Mouse (Mus musculus) liver, embryonic 15.5 days (tissue): ENCODE data around the gene C1qtnf7. TPM values are rescaled to one million over a fixed set of nuclear protein-coding genes. Genes with fewer than 3 reads are reported as not detected.

Experiments
- ATAC-seq: fragments of 200-750 bp; cut with Nextera tagmentation; 2 replicates; pipeline ENCODE4 v1.8.0; 2017; ENCODE audit warnings: moderate number of reproducible peaks, mild to moderate bottlenecking, moderate library complexity; ENCODE audit not compliant: insufficient read depth
- H3K27ac ChIP-seq: fragments of 300-500 bp; sonication (generic); replicated peaks from 2 replicates; pipeline ENCODE4 v1.5.1; 2015; ENCODE audit warnings: mild to moderate bottlenecking, inconsistent platforms
- H3K27me3 ChIP-seq: fragments of 300-500 bp; sonication (generic); 2 replicates; pipeline ENCODE4 v1.6.1; 2015; ENCODE audit warnings: mild to moderate bottlenecking, inconsistent platforms
- H3K36me3 ChIP-seq: fragments of 300-500 bp; sonication (generic); replicated peaks from 2 replicates; pipeline ENCODE4 v1.6.1; 2015; ENCODE audit warnings: moderate library complexity, mild to moderate bottlenecking, inconsistent platforms
- H3K4me1 ChIP-seq: fragments of 300-500 bp; sonication (generic); replicated peaks from 2 replicates; pipeline ENCODE4 v1.6.1; 2015; ENCODE audit warnings: inconsistent platforms
- H3K4me2 ChIP-seq: fragments of 300-500 bp; sonication (generic); 2 replicates; pipeline ENCODE4 v1.6.1; 2015; ENCODE audit warnings: moderate library complexity, mild to moderate bottlenecking, inconsistent platforms
- H3K4me3 ChIP-seq: fragments of 300-500 bp; sonication (generic); replicated peaks from 2 replicates; pipeline ENCODE4 v1.5.1; 2015; ENCODE audit warnings: mild to moderate bottlenecking, inconsistent platforms
- H3K9ac ChIP-seq: fragments of 300-500 bp; sonication (generic); 2 replicates; pipeline ENCODE4 v1.6.1; 2015; ENCODE audit warnings: moderate library complexity, mild to moderate bottlenecking, inconsistent platforms
- H3K9me3 ChIP-seq: fragments of 300-500 bp; sonication (generic); replicated peaks from 2 replicates; pipeline ENCODE4 v1.6.1; 2016; ENCODE audit warnings: inconsistent platforms
- WGBS: fragments of 180-500 bp; shearing (Covaris S2); methylation state at CpG from one replicate; pipeline ENCODE4 v1.1.7; 2015; ENCODE audit warnings: mixed read lengths; ENCODE audit not compliant: insufficient replicate concordance; 5-methylcytosine and 5-hydroxymethylcytosine counted together
- polyA plus RNA-seq: library from polyadenylated mRNA; unstranded; fragments of >200 nt; fragmentation: Nextera tagmentation; extraction: Ambion mirVana; gene quantifications from 2 replicates; pipeline ENCODE4 v1.2.1, GENCODE M21; 2015

The C1qtnf7 gene
- polyA plus RNA-seq, 1 experiment from 2014 or later: 0.96 TPM

DNA sequence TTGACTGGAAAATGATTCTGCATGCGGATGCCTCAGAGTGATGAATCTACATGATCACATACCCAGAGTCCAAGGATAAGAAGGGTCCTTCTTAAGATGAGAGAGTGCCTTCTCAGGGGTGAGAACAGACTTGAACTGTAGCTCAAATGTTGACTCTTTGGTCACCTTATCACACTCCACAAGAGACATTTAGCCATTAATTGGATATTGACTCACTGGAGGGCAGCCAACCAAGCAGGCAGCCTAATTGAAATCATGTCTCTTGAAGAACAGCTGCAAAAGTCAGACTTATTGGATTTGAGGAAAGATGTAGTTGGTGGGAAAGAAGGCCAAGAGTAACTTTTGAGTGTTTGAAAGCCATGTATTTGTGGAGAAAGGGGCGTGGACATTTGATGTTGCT lies 4.2 kb upstream of the C1qtnf7 start:
- H3K36me3 ChIP-seq: no peaks in the 10 kb centered on the region
- no peak overlapping the region for H3K4me3 ChIP-seq
- WGBS: 53% methylated on average over 2 of the region's 2 CpGs
- no peaks in the 10 kb centered on the region for H3K9me3 ChIP-seq
- H3K9ac ChIP-seq: no peak overlapping the region
- no peaks in the 10 kb centered on the region for H3K4me1 ChIP-seq
- no peak overlapping the region for H3K27ac ChIP-seq
- H3K27me3 ChIP-seq: no peaks in the 10 kb centered on the region
- ATAC-seq: no peak
- H3K4me2 ChIP-seq: no peak overlapping the region

DNA sequence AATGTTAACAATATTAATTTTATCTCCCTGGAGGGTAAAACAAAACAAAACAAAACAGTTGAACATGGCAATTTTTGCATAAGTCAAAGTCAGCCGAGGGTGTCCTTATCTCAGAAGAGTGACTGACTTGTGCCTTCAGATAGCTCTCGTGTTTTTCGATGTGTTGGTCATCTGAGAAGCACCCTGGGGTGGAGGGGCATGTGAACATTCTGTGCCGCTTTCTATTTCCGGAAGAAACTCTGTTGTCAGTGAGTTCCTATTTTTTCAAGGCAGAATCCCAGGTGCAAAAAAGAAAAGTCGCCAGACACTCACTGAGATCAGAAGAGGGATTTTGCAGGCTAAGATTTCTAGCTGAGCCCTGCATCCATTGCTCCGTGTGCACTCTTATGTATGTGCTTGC lies 1.2 kb downstream of the C1qtnf7 start:
- no peak overlapping the region for H3K4me3 ChIP-seq
- no peak for ATAC-seq
- H3K4me1 ChIP-seq: no peaks in the 10 kb centered on the region
- H3K9me3 ChIP-seq: no peaks in the 10 kb centered on the region
- no peak overlapping the region for H3K9ac ChIP-seq
- H3K27me3 ChIP-seq: no peaks in the 10 kb centered on the region
- peak overlapping the region; percentile 5; the same call in 1 of the 2 replicates for H3K4me2 ChIP-seq
- WGBS: 19% methylated on average over 7 of the region's 7 CpGs
- no peak overlapping the region for H3K27ac ChIP-seq
- no peaks in the 10 kb centered on the region for H3K36me3 ChIP-seq

DNA sequence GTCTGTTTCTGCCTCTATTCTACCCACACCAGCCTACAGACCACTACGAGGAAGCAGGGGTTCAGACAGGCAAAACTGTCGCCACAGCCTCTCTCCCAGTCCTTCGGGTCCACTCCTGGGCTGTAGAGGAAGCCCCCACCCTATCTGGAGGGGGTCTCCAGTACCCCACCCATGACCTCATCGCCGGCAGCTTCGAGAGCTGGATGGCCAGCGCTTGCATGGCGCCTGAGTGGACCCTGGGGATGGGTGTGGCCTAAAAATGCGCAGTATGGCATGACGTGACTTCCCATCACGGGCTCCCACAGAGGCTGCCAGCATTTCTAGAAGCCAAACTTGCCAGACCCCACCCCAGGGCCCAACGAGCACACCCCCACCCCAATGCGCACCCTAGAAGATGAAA lies 2.0 kb downstream of the C1qtnf7 start:
- Histone ChIP-seq H3K9me3 (no peaks in the 10 kb centered on the region), H3K36me3 (no peaks in the 10 kb centered on the region), H3K4me2 (no peak overlapping the region), H3K9ac (no peak overlapping the region), H3K4me3 (no peak overlapping the region), H3K27me3 (no peaks in the 10 kb centered on the region), H3K4me1 (no peaks in the 10 kb centered on the region), H3K27ac (no peak overlapping the region)
- WGBS: 69% methylated on average over 13 of the region's 13 CpGs
- no peak for ATAC-seq

DNA sequence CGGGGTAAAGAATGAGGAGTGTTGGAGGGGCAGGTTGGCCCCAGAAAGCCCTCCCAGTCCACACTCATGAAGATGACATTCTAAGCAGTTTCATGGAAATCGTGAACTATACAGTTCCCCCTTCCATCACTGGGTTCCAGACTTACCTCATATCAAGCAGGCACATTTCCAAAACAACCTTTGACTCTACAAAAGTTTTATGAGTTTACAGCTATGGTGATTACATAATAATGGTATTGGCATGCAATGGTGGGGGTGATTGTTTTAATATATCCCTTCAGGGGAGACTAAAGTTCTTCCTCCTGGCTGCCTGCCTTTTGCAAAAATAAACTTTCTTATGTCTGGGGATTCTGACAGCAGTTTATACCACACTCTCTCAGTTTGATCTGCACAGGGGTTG lies 4.6 kb downstream of the C1qtnf7 start:
- Histone ChIP-seq H3K27me3 (no peaks in the 10 kb centered on the region), H3K9me3 (no peaks in the 10 kb centered on the region), H3K4me3 (no peak overlapping the region), H3K4me1 (no peaks in the 10 kb centered on the region), H3K4me2 (no peak overlapping the region), H3K36me3 (no peaks in the 10 kb centered on the region), H3K9ac (no peak overlapping the region), H3K27ac (no peak overlapping the region)
- ATAC-seq: no peak
- WGBS: 42% methylated on average over 2 of the region's 2 CpGs

DNA sequence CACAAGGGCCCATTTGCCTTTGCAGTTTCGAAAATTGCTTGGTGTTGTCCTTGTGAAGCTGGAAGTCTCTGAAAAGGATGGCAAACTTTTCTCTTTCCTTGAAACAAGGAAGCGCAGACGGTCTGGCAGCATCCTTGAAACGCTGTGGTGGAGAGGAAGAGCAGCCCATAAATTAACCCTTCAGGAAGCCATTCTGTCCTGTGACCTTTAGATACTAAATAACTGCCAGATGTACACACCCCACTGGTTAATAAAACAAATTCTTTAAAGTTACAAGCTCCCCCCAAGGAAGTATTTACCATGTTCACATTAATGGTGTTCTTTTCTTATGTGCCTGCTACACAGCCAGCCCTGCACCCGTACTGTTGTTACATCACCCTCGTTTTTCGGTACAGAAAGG lies 6.0 kb downstream of the C1qtnf7 start:
- no peak overlapping the region for H3K27ac ChIP-seq
- no peak overlapping the region for H3K9ac ChIP-seq
- H3K36me3 ChIP-seq: no peaks in the 10 kb centered on the region
- ATAC-seq: no peak
- H3K4me3 ChIP-seq: no peak overlapping the region
- WGBS: 33% methylated on average over 7 of the region's 7 CpGs
- H3K4me2 ChIP-seq: no peak overlapping the region
- H3K27me3 ChIP-seq: no peaks in the 10 kb centered on the region
- H3K4me1 ChIP-seq: no peaks in the 10 kb centered on the region
- H3K9me3 ChIP-seq: no peaks in the 10 kb centered on the region

DNA sequence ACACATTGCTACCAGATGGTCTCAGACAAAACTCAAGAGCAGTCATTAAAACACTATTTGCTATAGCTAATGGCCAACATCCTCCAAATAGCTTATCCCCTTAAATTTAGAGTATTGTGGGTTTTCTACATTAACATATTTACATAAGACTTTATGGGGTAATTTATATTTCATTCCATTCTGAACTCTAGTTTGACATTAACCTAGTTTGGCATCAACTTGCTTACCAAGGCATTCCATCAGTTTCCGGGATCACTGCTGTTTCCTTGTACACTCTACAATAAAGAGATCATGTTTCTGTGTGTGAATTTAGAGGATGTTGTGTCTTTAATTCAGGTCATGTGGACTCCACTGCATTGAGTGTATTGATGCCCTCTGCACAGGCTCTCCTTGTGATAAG lies 7.5 kb downstream of the C1qtnf7 start:
- Histone ChIP-seq H3K36me3 (no peaks in the 10 kb centered on the region), H3K27ac (no peak overlapping the region), H3K4me2 (no peak overlapping the region), H3K27me3 (no peaks in the 10 kb centered on the region), H3K4me1 (no peaks in the 10 kb centered on the region), H3K9ac (no peak overlapping the region), H3K9me3 (no peaks in the 10 kb centered on the region), H3K4me3 (no peak overlapping the region)
- ATAC-seq: no peak
- WGBS: 71% methylated on average over 1 of the region's 1 CpGs

DNA sequence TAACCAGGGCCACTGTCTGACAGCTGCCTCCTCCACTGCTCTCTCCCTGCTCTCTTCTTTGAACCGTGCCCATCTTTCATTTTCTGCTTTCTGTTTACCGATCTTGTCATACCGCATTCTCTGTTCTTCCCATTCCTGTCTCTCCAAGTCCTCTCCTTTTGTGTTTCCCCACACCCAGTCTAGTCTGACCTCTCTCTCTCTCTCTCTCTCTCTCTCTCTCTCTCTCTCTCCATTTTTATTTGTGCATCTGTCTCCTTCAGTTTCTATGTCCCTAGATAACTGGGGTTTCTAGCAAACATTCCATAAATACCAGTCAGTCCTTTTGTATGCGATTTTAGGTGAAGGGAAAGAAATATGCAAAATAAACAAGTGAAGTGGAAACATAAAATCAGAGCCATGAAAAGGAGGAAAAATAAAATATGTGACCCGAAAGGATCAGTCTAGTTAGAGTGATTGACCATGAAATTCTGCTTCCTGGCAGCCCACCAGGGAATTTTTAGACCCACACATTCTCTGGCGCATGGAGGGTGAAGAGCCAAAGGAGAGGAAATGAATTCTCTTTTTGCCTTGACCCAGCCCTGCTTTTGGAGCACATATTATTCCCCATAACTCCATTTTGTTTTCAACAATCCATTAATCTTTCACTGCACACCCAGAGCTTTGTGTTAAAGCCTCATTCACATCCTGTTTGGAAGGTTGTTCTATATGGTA lies 11.7 kb downstream of the C1qtnf7 start:
- Histone ChIP-seq H3K4me3 (no peak overlapping the region), H3K4me1 (no peaks in the 10 kb centered on the region), H3K27me3 (no peaks in the 10 kb centered on the region), H3K9me3 (no peaks in the 10 kb centered on the region), H3K36me3 (no peaks in the 10 kb centered on the region), H3K4me2 (no peak overlapping the region), H3K9ac (no peak overlapping the region), H3K27ac (no peak overlapping the region)
- WGBS: 63% methylated on average over 6 of the region's 6 CpGs
- no peak for ATAC-seq

DNA sequence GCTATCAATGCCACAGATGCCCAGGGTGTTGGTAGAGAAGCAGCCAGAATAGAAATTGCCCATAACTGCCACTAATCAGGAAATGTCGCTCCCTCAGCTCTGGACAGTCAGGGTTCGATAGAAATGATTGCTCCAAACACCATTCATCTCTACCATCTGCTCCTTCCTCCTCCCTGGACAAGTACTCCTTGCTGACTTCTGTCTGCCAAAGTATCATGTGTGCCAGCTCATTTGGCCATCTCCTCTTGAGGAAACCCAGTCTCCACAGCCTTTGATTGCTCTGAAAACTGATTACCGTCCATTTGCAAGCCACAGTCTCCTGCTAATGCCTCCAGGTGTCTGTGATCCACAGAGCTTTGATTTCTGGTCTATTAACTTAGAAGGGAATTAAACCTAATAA lies 14.8 kb downstream of the C1qtnf7 start:
- 71% methylated on average over 3 of the region's 3 CpGs for WGBS
- no peak overlapping the region for H3K4me3 ChIP-seq
- H3K27ac ChIP-seq: no peak overlapping the region
- no peaks in the 10 kb centered on the region for H3K9me3 ChIP-seq
- no peaks in the 10 kb centered on the region for H3K27me3 ChIP-seq
- no peak overlapping the region for H3K9ac ChIP-seq
- no peak overlapping the region for H3K4me2 ChIP-seq
- no peaks in the 10 kb centered on the region for H3K4me1 ChIP-seq
- H3K36me3 ChIP-seq: no peaks in the 10 kb centered on the region
- no peak for ATAC-seq

DNA sequence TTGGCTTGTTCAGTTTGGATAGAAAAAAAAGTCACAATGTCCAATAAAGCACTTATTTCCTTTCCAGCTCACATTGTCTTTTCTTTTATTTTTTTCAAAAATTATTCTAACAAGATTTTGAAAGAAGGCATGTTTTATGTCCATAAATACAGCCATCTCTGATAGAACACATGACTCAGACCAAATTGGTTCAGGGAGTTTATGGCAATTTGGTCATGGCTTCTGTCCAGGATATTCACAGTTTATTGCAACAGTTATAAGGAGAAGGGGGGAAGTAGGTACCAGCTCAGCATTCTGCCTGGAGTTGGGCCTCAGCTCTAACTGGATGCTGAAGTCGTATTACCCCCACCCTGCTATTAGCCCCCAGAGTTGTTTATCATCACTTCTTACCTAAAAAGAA lies 15.5 kb downstream of the C1qtnf7 start:
- Histone ChIP-seq H3K36me3 (no peaks in the 10 kb centered on the region), H3K9ac (no peak overlapping the region), H3K4me2 (no peak overlapping the region), H3K27ac (no peak overlapping the region), H3K4me3 (no peak overlapping the region), H3K9me3 (no peaks in the 10 kb centered on the region), H3K4me1 (no peaks in the 10 kb centered on the region), H3K27me3 (no peaks in the 10 kb centered on the region)
- WGBS: 52% methylated on average over 1 of the region's 1 CpGs
- no peak for ATAC-seq

DNA sequence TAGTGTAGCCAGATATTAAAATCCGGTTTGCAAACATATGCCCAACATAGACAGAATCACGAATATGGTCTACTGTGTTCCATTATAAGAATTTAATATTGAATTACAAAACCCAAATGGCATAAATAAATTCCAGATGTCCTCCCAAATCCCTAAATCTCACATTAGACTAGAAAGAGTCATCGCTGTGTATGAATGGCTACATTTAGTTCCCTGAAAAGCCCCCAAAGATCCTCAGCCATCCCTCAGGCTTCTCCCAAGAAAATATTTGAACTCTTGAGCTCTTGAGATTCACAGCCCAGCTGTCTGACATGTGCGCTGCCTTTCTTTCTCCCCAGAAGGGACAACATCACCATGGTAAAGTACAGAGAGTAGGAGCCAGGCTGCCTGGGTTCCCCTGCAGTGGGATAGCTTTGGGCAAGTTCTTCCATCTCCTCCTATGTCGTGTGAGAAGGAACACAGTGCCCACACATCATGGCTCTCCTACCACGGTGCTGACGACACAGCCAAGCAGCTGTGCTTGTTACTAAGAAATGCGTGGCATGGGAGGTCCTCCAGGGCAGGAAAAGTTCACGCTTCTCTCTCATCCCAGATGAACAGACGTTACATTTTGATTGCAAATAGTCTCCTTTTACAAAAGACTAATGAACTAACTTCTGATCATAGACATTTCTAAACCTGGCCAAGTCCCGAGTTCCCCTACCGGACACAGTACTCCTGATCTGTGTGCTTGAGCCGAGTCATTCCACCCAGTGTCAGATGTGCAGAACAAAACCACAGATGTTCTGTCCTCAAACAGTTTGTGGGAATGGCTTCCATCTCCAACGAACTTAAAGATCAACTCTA lies 23.2 kb downstream of the C1qtnf7 start:
- no peak overlapping the region for H3K27ac ChIP-seq
- no peaks in the 10 kb centered on the region for H3K27me3 ChIP-seq
- no peak for ATAC-seq
- 70% methylated on average over 14 of the region's 14 CpGs for WGBS
- H3K4me1 ChIP-seq: no peaks in the 10 kb centered on the region
- H3K36me3 ChIP-seq: no peaks in the 10 kb centered on the region
- no peaks in the 10 kb centered on the region for H3K9me3 ChIP-seq
- no peak overlapping the region for H3K4me2 ChIP-seq
- H3K9ac ChIP-seq: no peak overlapping the region
- no peak overlapping the region for H3K4me3 ChIP-seq

DNA sequence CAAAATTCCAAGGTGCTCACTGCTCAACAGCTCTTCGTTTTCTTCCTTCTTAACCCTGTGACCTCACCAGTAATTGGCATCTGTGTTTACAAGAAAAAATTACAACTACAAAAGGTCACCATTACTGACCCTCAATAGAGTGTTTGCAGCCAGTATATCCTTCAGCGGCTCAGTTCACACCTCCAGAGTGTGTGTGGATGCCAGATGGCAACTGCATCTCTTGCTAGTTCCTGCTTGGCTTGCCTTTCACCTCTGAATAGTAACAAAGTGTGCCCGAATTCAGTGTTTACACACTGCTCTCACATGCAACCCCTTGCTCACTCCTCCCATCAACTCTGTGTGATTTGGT lies 23.8 kb downstream of the C1qtnf7 start:
- WGBS: 33% methylated on average over 3 of the region's 3 CpGs
- ATAC-seq: no peak
- H3K36me3 ChIP-seq: no peaks in the 10 kb centered on the region
- no peaks in the 10 kb centered on the region for H3K9me3 ChIP-seq
- no peaks in the 10 kb centered on the region for H3K27me3 ChIP-seq
- H3K4me1 ChIP-seq: no peaks in the 10 kb centered on the region
- no peak overlapping the region for H3K9ac ChIP-seq
- H3K4me2 ChIP-seq: no peak overlapping the region
- no peak overlapping the region for H3K27ac ChIP-seq
- no peak overlapping the region for H3K4me3 ChIP-seq

DNA sequence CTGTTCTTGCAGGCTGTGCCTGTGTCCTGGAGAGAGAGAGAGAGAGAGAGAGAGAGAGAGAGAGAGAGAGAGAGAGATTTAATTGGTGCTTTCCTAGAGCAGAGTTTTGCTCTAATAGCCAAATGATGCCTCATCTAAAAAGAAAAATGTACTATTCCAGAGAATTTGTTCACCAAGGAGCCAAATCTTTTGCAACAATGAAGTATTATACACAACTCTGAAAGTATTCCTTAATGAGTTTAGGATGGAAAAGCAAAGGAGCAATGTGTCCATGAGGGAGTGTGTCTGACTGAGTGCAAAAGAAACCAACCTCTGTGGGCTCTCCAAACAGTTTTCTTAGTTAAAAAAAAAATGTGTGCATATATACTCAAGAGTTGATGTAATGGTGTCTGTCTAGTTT lies 24.5 kb downstream of the C1qtnf7 start:
- Histone ChIP-seq H3K9ac (no peak overlapping the region), H3K9me3 (no peaks in the 10 kb centered on the region), H3K4me2 (no peak overlapping the region), H3K36me3 (no peaks in the 10 kb centered on the region), H3K4me3 (no peak overlapping the region), H3K4me1 (no peaks in the 10 kb centered on the region), H3K27me3 (no peaks in the 10 kb centered on the region), H3K27ac (no peak overlapping the region)
- no peak for ATAC-seq
